Comparison of ENCODE assay signal across 9 mouse cellular contexts in the genomic region with DNA sequence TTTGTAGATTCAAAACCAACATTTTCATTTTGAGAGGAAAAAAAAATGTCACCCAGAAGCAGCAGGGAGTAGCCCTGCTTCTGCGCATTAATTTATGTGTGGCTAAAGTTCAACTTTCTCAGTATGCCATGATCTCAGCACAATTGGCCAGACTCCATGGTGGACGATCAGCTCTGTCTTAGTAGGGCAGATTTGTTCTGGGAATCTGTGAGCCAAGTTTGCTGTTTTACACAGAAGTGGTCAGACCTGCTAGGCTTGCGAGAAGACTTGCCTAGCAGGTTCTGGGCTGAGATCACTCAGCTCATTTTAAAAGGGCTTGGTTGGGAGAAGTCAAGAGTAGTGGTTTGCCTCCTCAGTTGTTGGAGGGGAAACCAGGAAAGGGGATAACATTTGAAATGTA. TPM values are rescaled to one million over a fixed set of nuclear protein-coding genes. Genes with fewer than 3 reads are reported as not detected.
DNase-seq lines count a peak whose midpoint lies in the region; ATAC-seq and TF ChIP-seq lines count a peak whose summit lies in the region.
"Had no signal": no experiment of that assay in that cellular context is flagged by ENCODE, and none has a peak within 500 bp of the region (broad histone marks: within the 10 kb centered on the region; RNA-seq: fewer than 3 reads in every experiment).

No protein-coding gene starts in this region.

- intact Hi-C loops in left cerebral cortex, postnatal 36 days (cut with DNase I) = no loop called here

- H3K36me3 ChIP-seq in midbrain, postnatal 0 days (ENCODE audit: insufficient read depth, low read length) = no peaks in the 10 kb centered on the region
- H3K36me3 ChIP-seq in midbrain, embryonic 14.5 days (ENCODE audit: control insufficient read depth, insufficient read depth, low read length) = no peaks in the 10 kb centered on the region
- H3K36me3 ChIP-seq: limb, embryonic 15.5 days had no signal

- no peak overlapping the region for H3K27ac ChIP-seq in midbrain, postnatal 0 days (ENCODE audit: low read depth, low read length)
- H3K27ac ChIP-seq in midbrain, embryonic 14.5 days (replicated peaks; ENCODE audit: low read depth, low read length) = no peak overlapping the region

- H3K4me3 ChIP-seq in midbrain, postnatal 0 days (ENCODE audit: low read depth, low read length) = no peak overlapping the region
- H3K4me3 ChIP-seq in midbrain, embryonic 14.5 days (replicated peaks; ENCODE audit: low read depth, low read length) = no peak overlapping the region
- H3K4me3 ChIP-seq: limb, embryonic 15.5 days had no signal

- no peak for TF ChIP-seq CTCF in midbrain, postnatal 0 days (IDR thresholded peaks at IDR 0.05)

- peak; percentile 49 for DNase-seq in midbrain, postnatal 0 days (ENCODE audit: low spot score)
- no peak for DNase-seq in midbrain, embryonic 14.5 days
- peak; percentile 64 for DNase-seq in gonadal fat pad, adult 2 months (ENCODE audit: low read depth)
- peak; percentile 78 to 85 for DNase-seq in lung, adult 18-20 months
- DNase-seq in urinary bladder, postnatal 36 days (ENCODE audit: low spot score in 2 of 2) = peak; percentile 56 to 76
- DNase-seq in left cerebral cortex, postnatal 36 days (ENCODE audit: low spot score in 2 of 2) = no peak
- no peak for DNase-seq in layer of hippocampus, postnatal 25 days (ENCODE audit: extremely low spot score in 1 of 2, low spot score in 1 of 2)

- no peak overlapping the region for H3K4me2 ChIP-seq in midbrain, postnatal 0 days (ENCODE audit: low read depth, low read length, poor library complexity, severe bottlenecking)
- H3K4me2 ChIP-seq in midbrain, embryonic 14.5 days (ENCODE audit: low read length) = no peak overlapping the region
- H3K4me2 ChIP-seq: limb, embryonic 15.5 days had no signal

- ATAC-seq in midbrain, postnatal 0 days (ENCODE audit: low FRiP score) = no peak
- no peak for ATAC-seq in midbrain, embryonic 14.5 days (ENCODE audit: low FRiP score, low TSS enrichment)
- ATAC-seq: forebrain, embryonic 16.5 days had no signal

- WGBS in midbrain, postnatal 0 days = 67% methylated on average over 3 of the region's 3 CpGs
- WGBS in midbrain, embryonic 14.5 days = 76% methylated on average over 3 of the region's 3 CpGs

- H3K27me3 ChIP-seq in midbrain, postnatal 0 days (ENCODE audit: insufficient read depth, low read length) = no peaks in the 10 kb centered on the region
- no peaks in the 10 kb centered on the region for H3K27me3 ChIP-seq in midbrain, embryonic 14.5 days (ENCODE audit: control insufficient read depth, insufficient read depth, low read length)
- H3K27me3 ChIP-seq: limb, embryonic 15.5 days had no signal

- no peak overlapping the region for H3K9ac ChIP-seq in midbrain, postnatal 0 days (replicated peaks; ENCODE audit: low read length, poor library complexity, severe bottlenecking)
- no peak overlapping the region for H3K9ac ChIP-seq in midbrain, embryonic 14.5 days (replicated peaks; ENCODE audit: low read length)
- H3K9ac ChIP-seq: limb, embryonic 15.5 days had no signal

- H3K4me1 ChIP-seq in midbrain, postnatal 0 days (ENCODE audit: insufficient read depth, low read length) = no peaks in the 10 kb centered on the region
- no peaks in the 10 kb centered on the region for H3K4me1 ChIP-seq in midbrain, embryonic 14.5 days (ENCODE audit: control insufficient read depth, insufficient read depth, low read length)
- H3K4me1 ChIP-seq: limb, embryonic 15.5 days had no signal

- H3K9me3 ChIP-seq in midbrain, postnatal 0 days (ENCODE audit: low read length) = no peaks in the 10 kb centered on the region
- no peaks in the 10 kb centered on the region for H3K9me3 ChIP-seq in midbrain, embryonic 14.5 days (ENCODE audit: control insufficient read depth, low read length)
- H3K9me3 ChIP-seq: limb, embryonic 15.5 days had no signal

RNA-seq across cellular contexts. Expression of a gene that starts 49.5 kb away (rescaled TPM):
- 1.2 and 4.2 TPM in 2 replicates for total RNA-seq in midbrain, postnatal 0 days (2014; rRNA removed)
- 2.1 and 2.8 TPM in 2 replicates for polyA plus RNA-seq in midbrain, postnatal 0 days (2015; fragmentation: Nextera tagmentation; extraction: Ambion mirVana)
- polyA plus RNA-seq in midbrain, embryonic 14.5 days (2014; fragmentation: Nextera tagmentation; extraction: Ambion mirVana) = 0.47 and 0.75 TPM in 2 replicates
- 12.1 and 20.4 TPM in 2 replicates for polyA plus RNA-seq in gonadal fat pad, adult 2 months (2012; rRNA removed)
- total RNA-seq in left cerebral cortex, postnatal 36 days (2021) = 1 to 10 TPM; 1.2 to 1.7 TPM
- total RNA-seq in layer of hippocampus, postnatal 25 days (2021) = 1 to 10 TPM; 1.2 to 1.9 TPM

Comparison
In these comparisons a context has a peak if more than half of its experiments do, and no peak if none do; other contexts are left out.
1. DNase-seq: peak in midbrain, postnatal 0 days (single experiment), gonadal fat pad, adult 2 months (single experiment), lung, adult 18-20 months (2 of 2) and urinary bladder, postnatal 36 days (2 of 2); none in midbrain, embryonic 14.5 days (single experiment), left cerebral cortex, postnatal 36 days (0 of 2) and layer of hippocampus, postnatal 25 days (0 of 2).